Mouse (Mus musculus) liver, embryonic 14.5 days (tissue): Measurements from ENCODE around the gene Olfr15.

Experiments
- CTCF ChIP-seq: IDR thresholded peaks from 2 replicates; pipeline ENCODE4 v1.5.1; 2016; ENCODE audit warnings: antibody characterized with exemption, low read depth, control low read depth
- EP300 ChIP-seq: IDR thresholded peaks from 2 replicates; pipeline ENCODE4 v1.6.1; 2016; ENCODE audit warnings: antibody characterized with exemption, low read depth

DNA sequence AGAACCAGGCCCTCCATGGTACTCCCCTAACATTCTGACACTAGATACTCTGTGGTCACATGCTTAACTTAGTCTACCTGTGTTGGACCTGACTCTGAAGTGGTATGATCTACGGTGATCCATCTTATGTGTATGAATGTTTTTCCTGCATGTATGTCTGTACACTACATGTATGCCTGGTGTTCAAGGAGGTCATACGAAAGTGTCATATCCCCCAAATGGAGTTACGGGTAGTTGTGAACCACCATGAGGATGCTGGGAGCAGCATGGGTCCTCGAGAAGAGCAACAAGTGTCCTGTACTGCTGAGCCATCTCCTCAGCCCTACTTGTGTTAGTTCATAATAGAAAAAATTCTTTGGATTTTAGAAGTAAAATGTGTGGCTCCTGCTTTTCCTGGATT lies 45.7 kb downstream of the Olfr15 start:
- TF ChIP-seq EP300: no peak
- no peak for TF ChIP-seq CTCF
